Mouse (Mus musculus): Measurements from ENCODE around the gene Lsm8.

- TF ChIP-seq CTCF (IDR thresholded peaks at IDR 0.05) (peak; percentile 82), POLR2A (IDR thresholded peaks at IDR 0.05; ENCODE audit: insufficient read depth, low read depth, low read length) (no peak), EP300 (IDR thresholded peaks at IDR 0.05; ENCODE audit: insufficient read depth, low read depth, low read length) (no peak)
Measured at GRCm38 (mm10) chr6:18819343-18819742, 29.0 kb upstream of the Lsm8 start.

Measured in heart, adult 2 months (tissue).